Mouse (Mus musculus) retina, postnatal 7 days (tissue): Measurements from ENCODE around the gene Parvb.

Experiments
- DNase-seq: peaks from one replicate; pipeline ENCODE4 v3.0.0-alpha.2; 2012; ENCODE audit warnings: low read depth, low spot score

Gene Parvb

DNA sequence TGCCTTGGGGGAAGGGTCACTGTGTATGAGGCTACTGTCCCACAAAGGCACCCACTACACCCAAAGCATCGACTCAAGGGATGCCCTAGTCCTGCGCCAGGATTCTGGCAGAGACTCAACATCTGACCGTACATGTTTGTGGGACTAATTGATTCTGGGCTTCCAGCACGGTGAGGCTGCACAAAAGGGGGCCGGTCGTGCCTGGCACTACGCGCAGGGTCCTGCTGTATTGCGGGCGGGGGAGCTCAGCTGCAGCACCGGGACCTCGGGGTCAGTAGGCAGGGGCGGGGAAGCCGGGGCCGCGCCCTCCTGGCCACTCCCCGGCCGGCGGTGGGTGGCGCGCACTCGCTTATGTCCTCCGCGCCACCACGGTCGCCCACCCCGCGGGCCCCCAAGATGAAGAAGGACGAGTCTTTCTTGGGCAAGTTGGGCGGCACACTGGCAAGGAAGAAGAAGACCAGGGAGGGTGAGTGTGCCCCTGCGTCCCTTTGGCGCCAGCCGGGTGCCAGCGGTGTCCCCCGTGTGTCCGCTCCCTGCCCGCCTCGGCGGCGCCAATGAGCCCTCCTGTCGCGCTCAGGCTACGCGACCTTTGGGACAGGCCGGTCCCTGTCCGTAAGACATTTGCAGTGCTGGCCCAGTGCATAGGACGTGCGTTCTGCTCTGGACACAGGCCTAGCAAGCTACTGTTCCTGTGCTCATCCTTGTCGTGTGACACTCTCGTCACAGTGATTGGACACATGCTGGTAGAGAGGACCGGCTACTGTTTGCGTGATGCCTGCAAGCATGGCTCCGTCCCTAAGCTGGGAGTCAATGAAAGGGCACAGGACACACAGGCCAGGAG, at the start of gene Parvb:
Gene Parvb (plus strand): TSS at position 323 of the 841 bp plus-strand sequence.
- no peak for DNase-seq

DNA sequence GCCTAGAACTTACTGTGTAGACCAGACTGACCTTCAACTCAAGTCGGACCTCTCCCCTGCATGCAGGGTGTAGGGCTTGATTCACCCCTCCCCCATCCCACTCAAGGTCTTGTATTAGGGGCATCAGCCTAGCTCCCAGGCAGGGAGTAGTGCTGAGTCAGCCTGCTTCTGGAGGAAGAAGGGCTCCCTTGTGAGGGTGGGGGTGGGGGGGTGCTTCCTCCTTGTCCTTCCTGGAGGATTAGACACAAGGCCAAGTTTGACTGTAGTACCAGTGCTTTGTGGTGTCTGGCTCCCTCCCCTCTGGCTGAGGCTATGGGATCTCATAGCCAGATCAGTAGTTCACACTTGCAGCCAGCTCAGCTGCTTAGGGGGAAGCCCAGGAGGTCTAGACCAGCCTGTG, 47.9 kb upstream of the Parvb start:
- DNase-seq, result no peak

GRCm38 (mm10) chr15:84186196-84186595, 45.6 kb upstream of the Parvb start:
- DNase-seq, result no peak

- no peak for DNase-seq
Measured at GRCm38 (mm10) chr15:84188887-84189530, 42.8 kb upstream of the Parvb start.

DNA sequence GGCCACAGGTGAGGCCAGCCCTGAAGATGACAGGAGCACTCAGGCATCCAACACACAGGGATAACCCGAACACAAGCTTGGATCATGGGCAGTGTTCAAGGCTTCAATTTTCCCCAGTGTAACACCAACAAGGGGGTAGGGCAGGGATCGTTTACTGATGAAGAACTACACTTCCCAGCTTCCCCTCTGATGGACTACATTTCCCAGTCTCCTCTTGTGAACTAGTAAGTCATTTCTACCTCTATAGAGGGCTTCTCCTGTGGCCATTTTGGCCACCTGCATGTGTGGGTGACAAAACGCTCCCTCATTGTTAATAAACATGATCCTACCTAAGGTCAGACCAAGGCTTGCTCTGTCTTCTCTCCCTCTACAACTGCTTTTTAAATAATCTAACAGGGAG, 42.0 kb upstream of the Parvb start:
- no peak for DNase-seq

DNA sequence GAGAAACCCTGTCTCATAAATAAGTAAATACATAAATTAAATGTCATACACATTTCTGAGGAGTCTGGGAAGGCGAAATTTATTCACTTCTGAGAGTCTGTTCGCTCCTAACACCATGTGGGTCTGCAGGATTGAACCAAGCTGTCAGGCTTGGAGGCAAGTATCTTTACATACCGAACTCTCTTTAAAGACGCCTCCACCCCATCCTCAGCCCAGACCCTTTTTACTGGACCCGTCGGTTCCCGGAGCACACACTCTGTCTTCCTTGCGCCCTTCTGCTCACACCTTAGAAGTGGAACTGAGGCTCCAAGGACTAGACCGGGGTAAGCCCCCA, 40.2 kb upstream of the Parvb start:
- DNase-seq, result no peak

GRCm38 (mm10) chr15:84192058-84192791, 39.6 kb upstream of the Parvb start, which contains the start of gene Samm50:
Gene Samm50 (plus strand): TSS chr15:84192241.
- DNase-seq, result peak; percentile 88

DNA sequence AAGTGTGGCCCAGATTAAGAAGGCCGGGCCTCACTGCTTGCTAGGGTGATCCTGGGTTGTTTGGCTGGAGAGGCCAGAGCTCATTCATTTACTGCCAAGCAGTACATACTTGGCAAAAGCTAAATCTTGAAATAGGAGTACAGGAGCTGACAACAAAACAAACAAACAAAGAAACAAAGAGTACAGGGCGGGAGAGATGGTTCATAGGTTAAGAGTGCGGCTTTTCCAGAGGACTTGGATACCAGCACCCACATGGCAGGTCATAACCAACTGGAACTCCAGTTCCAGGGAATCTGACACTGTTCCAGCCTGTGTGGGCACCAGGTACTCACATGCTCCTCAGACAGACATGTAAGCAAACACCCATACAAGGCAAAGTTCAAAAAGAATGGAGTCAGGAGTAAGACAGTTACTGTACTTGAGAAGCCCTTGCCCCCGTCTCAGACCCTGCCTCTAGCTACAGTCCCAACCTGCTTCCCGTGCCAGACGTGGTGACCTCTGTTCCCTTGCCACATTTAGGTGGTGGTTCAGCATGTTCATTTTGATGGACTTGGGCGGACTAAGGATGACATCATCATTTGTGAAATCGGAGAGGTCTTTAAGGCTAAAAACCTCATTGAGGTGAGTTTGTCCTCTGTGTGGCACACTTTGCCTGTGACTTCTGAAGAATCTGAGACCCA, 35.2 kb upstream of the Parvb start:
- DNase-seq, result no peak

DNA sequence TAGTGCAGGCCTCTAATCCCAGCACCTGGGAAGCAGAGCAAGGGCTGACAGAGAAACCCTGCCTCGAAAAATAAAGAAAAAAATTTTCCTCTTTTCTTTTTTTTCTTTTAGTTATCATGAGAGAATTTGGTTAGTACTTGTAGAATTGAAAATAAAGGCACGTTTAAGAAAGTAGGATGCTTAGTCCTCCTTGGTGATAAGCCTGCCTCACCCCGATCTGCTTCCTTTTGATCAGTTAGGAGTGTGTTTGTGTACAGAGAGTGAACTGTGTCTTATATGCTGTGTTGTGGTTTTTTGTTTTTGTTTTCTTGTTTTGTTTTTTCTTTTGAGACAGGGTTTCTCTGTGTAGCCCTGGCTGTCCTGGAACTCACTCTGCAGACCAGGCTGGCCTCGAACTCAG, 24.5 kb upstream of the Parvb start:
- no peak for DNase-seq

- no peak for DNase-seq
Measured at GRCm38 (mm10) chr15:84209517-84210412, 22.1 kb upstream of the Parvb start.

GRCm38 (mm10) chr15:84210461-84210860, 21.4 kb upstream of the Parvb start:
- DNase-seq, result no peak

DNA sequence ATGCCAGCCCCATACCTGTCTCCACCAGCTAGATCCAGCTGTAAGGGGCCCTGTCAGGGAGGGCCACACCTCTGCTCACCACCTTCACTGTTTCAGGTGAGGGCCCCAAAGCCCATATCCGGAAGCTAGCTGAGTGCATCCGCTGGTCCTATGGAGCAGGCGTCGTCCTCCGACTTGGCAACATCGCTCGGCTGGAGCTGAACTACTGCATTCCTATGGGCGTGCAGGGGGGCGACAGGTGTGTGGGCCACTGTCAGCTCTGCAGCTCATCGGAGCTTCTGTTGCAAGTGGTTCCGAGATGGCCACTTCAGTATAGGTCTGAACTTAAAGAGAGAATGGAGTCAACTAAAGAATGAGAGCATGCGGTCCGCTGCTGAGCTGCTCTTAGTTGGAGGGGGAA, 20.9 kb upstream of the Parvb start:
- no peak for DNase-seq

- no peak for DNase-seq
Measured at GRCm38 (mm10) chr15:84211564-84211963, 20.3 kb upstream of the Parvb start.

- DNase-seq, result peak; percentile 82
Measured at GRCm38 (mm10) chr15:84212031-84212755, 19.6 kb upstream of the Parvb start.

GRCm38 (mm10) chr15:84212756-84213105, 19.1 kb upstream of the Parvb start:
- DNase-seq, result no peak

DNA sequence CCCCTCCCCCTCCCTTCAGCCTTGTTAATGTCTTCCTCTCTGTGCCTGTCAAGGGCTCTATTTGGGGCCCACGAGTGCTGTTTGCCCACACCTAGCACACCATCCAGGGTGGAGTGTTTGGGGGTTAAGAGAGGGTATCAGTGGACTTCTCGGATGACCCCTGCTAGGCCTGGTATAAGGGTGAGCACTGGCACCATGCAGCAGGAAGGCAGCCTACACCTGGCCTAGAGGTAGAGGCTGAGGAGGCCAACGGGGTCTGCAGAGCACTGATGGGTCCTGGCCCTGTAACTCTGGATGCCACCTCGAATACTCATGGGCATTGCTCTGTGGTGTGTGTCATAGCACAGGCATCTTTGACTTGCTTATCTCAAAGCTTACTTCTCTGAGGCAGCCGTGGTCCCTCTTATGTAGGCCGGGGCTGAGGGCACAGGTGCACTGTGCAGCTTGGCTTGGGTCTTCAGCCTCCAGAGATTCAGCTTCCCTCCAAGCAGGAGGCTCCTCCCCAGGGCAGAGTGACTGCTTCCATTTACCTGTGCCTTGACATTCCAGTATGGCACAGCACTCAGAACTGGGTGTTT, 18.6 kb upstream of the Parvb start:
- no peak for DNase-seq

DNA sequence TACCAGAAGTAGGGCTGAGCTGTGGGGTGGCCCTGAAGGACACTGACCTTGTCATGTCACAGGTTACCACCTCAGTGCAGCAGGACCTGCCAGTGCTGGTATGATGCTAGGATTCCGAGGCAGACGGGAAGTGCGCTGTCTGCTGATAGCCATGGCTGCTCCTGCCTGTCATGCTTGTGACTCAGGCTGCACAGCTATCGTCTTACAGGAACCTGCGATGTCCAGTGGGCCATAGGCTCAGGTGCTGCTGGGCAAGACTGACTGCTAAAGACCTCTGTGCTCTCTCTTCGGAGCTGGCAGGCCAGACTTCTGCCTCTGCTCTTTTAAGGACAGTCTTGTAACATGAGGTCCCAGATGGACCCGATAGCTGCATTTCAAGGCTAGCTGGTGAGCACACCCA, 17.4 kb upstream of the Parvb start:
- no peak for DNase-seq

DNA sequence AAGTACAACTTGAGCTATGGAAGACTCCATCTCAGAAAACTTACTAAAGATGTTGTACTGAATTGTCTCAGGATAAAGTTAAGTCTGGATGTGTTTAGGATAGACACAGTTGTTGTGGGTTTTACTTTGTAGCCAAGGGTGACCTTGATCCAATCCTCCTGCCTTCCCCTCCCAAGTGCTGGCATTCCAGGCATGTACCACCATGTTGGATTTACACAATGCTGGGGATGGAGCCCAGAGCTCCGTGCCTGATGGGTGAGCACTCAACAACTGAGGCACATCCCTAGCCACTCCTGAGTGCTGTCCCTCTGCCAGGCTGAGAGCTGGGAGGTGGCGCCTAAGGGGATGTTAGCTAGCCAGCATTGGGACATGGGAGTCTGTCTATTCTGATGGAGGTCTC, 16.6 kb upstream of the Parvb start:
- no peak for DNase-seq

DNA sequence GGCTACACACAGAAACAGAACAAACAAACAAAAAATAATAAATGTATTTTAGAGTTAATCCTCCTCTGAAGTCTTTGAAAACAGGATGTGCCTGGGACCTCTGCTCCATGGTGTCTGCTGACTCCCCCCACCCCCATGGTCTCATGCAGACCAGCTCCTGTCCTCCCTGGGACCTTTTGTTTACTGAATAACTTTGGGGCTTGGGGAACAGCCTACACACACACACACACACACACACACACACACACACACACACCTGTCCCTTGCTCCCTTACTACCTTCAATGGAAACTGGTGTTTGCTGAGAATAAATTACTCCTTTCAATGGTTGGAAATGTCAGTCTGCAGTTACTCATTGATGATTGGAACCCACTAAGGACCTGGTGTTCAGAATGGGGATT, 15.8 kb upstream of the Parvb start:
- no peak for DNase-seq

DNA sequence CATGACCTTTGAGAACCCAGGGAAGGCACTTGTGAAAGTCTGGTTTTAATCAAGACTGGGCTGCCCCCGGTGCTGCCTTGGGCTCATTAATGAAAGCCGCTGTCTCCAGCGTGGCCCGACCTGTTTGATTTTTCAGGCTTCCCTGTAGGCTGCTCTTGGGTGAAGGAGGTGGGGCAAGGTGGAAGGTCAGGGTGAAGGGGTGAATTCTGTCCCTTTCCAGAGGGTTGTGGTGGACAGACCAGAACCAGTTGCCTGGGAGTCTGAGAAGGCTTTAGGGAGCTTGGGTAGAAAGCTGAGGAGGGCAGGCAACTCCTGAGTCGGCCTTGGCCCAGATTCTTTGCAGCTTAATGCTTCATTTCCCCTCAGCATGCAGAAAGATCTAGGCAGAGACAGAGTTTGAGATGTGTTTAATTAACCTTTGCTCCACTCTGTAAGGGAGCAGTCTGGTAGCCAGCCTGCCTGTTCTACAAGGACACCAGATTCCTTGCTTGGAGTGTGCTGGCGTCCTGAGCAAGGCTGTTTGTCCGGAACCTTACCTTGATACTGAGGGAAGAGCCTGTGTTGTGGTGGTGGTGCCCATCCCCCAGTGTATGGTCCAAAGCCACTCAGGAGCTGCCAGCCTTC, 15.3 kb upstream of the Parvb start:
- DNase-seq, result no peak
